Mouse (Mus musculus) fat pad, adult 2 months (tissue): Measurements from ENCODE around the gene Dbn1.
A peak's percentile ranks its signal among the peaks of the same experiment; 100 is the strongest.

Source experiments
- DNase-seq: peaks from one replicate; pipeline ENCODE4 v3.0.0-alpha.2; 2011; ENCODE audit warnings: low read depth, low spot score; ENCODE audit errors: extremely low read depth

Dbn1 gene

DNA sequence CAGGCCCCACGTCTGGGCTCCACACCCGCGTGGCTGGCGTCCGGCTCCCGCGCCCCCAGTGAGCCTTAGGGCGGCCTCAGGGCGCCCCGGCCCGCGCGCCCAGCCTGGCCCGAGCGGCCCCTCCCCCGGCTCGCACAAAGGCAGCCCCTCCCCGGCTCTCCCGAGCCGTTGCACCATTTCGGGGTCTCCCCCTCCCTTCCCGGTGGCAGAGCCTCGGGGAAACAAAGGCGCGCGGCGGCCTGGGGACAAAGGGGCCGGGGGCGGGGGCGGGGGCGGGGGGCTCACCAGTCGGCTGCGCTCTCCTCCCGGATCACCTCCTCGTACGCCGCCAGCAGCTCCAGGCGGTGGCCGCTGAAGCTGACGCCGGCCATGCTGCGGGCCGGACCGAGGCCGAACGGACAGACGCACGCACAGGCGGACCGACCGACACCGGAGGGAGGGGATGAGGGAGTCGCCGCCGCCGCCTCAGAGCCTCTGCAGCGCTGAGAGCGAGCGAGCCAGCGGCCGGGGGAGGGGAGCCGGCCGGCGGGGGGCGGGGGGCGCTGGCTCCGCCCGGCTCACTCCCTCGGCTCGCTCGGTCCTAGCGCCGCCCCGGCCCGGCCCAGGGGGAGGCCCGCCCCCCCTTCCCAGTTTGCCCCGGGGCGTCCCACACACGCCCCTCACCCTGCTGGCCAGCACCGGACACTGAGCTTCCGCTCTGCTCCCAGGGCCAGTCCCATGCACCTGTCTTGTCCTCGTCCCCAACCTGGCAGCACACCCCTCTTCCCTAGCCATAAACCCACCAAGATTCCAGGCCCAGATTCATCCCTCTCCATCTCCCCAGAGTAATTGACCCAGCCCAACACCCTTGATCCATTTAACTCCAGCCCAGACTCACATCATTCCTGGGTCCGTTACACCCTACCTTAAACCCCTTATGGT, at the start of gene Dbn1:
Gene Dbn1 (minus strand): TSS at position 534 of the 921 bp plus-strand sequence.
- no peak for DNase-seq

DNA sequence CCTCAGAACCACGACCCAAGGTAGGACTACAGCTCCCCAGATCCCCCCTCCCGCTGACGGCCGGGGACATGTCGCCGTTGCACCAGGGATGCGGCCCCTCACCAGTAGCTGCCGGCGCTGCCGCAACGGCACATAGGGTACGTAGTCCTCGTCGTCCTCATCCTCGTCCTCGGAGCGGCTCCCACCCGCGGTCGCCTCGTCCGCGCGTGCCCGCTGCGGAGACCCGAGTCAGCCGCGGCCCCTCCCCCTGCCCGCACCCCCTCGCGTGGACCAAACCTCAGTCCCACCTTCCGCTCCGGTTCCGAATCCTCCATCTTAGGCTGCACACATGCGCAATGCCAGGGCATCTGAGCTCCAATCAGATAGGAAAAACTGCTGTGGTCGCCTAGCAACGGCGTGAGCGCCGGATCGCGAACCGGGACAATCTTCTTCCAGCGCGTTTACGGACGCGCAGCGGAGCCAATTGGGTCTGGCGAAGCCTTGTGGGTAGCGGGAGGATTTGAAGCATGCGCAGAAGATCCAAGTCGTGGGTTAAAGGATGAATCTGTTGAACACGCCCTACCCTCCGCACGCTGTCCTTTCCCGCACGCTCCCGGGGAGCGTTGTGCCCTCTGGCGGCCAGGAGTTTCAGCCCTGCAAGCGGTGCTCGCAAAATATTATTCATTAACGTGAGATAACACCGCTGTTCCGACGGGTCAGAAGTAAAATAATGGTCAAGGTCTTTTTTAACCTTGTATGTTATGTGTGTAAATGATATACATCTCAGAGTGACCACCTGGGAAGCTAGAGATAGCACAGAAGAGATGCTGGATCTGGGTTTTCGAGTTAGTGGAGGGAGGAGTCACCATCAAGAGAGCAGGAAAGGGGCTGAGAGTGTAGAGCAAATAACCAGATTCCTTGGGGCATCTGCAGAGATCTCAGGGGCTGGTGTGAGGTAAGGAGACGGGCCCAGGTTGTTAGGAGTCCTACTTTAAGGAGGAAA, 48.6 kb upstream of the Dbn1 start, which contains the start of gene Ddx41:
Gene Ddx41 (minus strand): TSS at position 465 of the 982 bp plus-strand sequence.
- peak; percentile 85 for DNase-seq

DNA sequence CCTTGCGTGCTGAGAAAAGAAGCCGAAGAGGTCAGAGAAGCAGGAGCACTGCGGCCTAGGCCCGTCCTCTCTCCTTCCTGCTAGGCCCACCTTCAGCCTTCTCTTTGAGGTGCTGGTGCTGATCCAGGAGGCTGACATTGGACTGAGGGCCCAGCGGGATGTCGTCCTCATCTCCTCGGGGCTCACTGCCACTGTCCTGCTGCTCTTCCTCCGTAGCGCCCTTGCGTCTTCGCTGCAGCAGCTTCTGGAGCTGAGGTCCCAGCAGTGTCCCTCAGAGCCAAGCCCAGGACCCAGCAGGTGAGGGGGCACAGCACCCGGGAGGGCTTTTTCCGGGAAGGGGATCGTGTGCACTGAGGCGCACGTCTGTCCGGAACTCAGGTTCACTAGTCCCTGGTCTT, 47.9 kb upstream of the Dbn1 start:
- DNase-seq = no peak

DNA sequence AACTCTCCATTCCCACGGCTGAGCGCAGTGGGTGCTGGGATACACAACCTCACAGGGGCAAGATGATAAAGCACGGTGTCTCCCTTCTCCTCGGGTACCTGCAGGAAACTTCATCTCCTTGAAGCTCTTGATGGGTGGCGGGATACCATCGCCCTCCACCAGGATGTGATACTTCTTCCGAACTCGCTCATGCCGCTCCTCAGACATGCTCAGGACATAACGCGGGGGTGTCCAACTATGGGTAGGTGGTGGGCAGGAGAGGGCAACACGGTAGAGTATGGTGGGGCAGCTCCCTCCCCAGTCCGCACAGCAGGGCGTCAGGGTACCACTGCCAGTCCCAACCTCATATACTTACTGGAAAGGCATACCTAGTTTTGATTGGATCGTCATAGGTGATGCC, 47.3 kb upstream of the Dbn1 start:
- no peak for DNase-seq

DNA sequence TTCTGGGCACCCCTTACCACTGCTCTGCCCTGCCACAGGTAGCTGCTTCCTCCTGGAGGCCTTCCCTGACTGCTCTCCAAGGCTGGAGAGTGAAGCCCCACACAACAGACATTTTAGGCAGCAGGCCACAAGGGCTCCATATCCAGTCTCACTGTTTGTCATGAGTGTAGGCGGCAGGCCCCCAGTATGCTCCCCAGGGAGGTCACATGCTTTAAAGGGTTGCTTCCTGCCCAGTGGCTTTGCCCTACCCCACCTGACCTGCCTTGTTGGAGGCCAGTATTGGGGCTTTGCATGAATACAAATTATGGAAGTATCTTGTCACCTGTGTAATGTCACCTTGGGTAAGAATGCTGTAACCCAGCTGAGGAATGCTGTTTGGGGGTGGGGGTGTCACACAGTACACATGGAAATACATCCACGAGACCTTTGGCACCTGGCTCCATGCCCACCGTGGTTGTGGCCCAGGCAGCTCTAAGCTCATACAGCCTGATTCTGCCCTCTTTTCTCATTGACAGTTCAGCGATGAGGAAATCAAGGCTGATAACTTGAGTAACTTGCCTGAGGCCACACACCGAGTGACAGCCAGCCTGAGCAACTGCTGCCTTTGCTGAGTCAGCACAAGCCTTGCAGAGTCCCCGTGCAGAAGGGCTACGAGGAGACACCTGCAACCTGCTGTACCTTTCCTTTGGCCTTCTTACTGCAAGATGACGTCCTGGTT, 41.4 kb upstream of the Dbn1 start, which contains the start of gene Dok3:
Gene Dok3 (minus strand): TSS at position 99 of the 718 bp plus-strand sequence.
- DNase-seq = no peak

DNA sequence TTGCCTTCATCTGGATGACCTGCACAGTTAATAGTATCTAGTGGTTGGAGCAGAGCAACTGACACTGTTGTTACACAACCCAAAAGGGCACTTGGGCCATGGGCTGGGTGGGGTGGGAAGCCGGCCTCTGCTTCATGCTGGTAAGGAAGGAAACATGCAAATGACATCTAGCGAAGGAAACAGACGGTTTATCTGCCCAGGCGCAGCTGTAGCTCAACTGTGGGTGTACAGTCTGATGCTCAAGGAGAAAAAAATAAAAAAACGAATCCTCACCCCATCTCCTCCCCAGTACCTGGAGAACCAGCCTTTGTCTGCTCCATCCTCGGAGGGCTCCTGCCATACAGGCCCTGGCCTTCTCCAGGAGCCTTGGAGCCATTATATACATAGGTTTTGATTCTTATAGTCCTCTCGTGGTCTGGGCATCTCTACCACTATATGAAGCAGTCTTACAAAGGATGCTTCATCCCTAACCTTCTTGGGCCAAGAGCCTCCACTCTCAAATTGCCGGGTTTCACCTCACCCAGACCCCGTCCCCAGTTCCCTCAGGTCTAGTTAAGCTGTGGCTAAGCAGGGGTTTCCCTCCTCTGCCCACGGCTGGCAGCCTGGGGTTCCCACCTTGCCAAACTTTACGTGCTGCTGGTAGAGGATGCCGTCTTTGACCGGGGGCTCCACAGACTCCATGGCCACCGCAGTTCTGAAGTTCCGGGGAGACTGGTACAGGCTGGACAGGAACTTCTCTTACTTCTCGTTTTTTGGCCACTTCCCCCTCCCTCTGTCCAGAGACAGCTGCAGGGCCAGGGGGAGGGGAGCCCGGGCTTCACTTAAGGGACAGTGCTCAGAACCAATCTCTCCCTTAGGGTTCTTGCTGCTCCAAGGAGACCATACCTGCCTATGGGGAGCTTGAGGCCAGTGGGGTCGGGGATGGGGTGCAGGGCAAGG, 40.2 kb upstream of the Dbn1 start:
- DNase-seq = no peak

DNA sequence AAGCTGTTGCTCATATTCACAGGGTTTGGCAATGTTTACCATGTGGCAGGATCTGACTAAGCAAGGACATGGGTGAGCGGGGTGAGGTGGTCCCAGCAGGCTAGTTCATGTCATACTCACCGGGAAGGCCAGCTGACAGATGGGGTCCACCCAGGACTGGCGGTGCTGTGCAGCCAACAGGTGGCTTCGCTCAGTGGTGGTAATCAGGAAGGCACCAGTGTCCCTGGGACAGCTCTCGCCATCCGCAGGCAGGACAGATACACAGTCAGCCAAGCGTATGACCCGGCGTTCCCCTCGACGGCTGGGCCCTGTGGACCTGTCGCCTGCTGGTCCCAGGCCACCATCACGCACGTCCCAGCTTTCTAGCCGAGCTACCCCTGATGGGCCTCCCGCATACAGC, 39.3 kb upstream of the Dbn1 start:
- no peak for DNase-seq

DNA sequence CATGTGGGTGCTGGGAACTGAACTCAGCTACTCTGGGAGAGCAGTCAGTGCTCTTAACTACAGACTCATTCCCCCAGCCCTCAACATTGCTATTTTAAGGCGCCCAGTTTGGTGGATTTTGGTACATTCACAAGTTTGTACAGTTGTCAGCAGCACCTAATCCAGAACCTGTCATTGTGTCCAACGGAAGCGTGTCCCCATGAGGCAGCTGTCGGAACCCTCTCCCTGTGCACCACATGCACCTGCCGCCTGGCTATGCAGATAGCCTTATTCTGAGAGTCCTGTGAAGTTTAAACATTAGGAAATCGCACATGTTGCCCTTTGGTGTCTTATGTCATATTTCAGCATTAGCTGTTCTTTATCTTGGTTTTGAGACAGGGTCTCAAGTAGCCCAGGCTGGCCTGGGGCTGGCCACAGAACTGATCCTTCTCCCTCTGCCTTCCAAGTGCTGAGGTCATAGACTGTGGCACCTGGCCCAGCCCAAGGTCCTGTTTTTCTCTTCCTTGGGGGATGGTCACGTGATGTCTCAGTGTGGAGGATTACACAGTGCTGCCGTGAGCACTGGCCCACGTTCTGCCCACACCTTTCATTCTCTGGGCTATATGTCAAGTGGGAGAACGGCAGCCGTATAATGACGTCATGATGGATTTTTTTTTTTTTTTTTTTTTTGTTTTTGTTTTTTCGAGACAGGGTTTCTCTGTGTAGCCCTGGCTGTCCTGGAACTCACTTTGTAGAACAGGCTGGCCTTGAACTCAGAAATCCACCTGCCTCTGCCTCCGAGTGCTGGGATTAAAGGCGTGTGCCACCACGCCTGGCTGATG, 38.0 kb upstream of the Dbn1 start:
- DNase-seq = peak; percentile 40

DNA sequence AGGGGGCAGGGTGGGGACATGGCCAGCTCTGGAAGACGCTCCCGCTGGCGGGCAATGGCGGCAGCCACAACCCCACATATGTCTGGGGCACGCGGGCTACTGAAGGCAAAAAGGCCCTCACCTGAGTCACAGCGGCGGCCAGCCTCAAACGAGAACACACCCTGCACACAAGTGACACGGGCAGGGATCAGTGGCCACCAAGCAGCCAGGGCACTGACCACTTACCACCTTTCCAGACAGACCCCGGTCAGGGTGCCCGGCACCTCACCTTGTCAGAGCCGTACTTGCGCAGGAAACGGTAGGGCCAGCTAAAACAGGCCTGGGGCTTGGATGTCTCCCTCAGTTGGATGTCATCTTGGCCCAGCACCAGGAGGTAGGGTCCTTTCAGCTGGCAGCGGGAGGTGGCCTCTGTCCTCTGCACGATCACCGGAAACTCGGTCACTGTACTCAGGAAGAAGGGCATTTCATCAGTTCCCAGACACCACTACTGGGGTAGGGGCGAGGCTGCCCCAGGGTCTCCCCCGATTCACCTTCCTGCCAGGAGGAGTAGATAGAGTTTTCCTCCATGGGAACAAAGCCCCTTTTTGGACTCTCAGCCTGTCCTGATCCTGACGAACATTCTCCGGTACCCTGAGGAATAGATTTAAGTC, 36.2 kb upstream of the Dbn1 start:
- DNase-seq = no peak

DNA sequence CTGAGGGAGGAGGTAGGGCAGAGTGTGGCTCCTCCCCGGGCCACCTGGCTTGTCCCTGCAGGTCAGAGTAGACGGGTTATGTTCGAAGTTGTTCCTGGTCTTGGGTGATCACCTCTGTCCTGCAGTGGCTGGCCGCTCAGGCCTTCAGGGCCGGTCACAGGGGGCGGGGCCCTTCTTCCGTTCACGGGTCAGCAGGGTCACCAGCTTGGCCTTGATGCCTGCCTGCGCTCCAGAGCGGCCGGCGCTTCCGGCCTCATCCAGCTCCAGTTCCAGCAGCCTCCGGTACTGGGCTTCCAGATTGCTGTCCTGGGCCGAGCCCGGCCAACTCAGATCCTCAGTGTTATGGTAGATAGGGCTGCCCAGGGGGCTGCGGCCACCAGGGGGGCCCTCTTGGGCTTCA, 35.4 kb upstream of the Dbn1 start:
- DNase-seq = no peak

DNA sequence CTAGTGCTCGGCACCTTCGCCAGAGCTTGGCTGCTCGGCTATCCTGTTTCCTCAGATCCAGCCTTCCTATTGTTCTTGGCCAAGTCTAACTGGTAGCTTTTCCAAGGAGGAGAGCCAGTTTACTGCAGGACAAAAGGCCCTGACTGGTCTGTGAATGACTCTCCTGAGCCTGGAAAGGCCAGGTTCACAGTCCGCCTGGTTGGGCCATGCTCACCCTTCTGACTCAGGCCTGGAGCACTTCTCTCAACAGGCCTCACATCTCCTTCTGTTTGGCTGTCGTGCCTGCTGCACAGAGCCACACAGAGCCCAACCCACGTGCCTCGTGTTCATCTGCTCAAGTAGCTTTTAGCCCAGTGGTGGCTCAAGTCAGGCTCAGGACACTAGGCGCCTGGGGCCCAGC, 34.8 kb upstream of the Dbn1 start:
- peak; percentile 43 for DNase-seq

DNA sequence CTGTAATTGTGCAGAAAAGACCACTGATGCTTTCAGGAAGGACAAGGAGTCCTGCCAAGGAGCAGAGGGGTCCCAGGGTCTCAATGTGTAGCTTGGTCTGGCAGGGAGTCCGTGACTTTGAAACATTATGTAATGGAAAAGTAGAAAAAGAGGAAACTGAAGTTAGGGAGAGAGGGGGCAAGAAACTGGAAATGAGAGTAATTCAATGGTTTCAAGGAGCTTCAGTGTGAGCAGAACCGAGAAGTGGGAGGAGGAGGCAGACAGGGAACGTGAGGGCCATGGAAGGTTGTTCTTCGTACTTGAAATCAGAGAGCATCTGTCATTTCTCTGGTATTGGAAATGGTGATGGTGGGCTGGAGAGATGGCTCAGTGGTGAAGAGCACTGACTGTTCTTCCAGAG, 31.7 kb upstream of the Dbn1 start:
- no peak for DNase-seq

DNA sequence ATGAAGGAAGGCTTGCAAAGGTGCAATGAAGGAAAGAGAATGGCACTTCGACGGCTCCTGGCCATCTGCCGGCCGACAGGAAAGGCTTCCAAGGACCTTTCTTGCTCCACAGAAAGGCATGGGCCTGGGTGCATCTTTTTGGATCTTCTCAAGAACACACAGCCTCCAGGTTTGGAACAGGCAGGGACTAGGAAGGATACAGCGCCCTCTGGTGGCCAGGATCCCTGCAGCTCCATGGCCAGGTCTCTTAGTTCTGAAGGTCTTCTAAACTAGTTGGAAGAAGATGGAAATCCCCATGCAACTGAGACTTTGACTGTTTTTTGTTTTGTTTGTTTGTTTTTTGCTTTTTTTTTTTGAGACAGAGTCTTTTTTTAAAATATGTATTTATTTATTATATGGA, 29.0 kb upstream of the Dbn1 start:
- DNase-seq = no peak

DNA sequence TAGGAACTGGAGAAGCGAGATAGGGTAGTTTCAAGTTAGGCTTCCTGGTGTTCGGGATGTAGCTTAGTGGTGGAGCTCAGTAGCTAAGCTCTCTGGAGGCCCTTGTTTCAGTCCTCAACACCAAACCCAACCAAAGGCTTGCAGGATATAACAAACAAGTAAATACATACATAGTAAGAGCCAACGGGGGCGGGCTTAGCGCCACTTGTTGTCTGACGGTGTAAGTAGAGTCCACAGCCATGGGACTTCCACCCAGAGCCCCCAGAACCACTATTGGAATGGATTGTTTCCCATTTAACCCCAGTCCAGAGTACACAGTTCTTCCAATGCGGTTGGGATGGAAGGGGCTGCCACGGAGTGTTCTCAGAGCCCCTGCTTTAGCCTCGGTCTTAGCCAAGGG, 25.9 kb upstream of the Dbn1 start:
- DNase-seq = no peak

DNA sequence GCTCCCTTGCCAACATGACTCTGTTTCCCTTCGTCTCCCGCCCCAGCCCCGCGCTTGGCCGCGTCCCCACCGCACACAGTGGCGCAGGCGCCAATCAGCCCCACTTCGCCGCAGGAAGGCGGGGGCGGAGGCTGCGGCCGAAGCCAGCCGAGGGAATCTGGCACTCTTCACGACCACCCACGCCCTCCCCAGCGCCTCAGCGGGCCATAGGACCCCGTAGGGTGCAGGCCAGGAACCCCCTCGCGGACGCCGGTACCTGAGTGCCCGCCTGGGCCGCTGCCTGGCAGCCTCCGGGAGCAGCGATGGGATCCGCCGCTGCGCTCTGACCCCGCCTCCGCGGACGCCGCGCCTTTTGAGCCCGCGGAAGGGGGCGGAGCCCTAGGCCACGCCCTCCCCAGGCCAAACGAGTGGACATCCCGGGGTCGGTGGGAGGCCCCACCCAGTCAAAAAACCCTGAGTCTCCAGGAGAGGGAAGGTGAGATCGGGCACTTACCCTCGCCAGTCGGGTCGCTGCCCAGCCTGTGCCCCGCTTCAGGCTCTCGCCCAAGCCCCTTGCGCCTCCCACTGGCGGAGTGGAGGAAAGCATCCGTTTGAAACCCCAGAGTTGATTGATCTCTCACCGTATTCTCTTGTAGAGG, 25.3 kb upstream of the Dbn1 start, which contains the start of gene Pdlim7:
Gene Pdlim7 (minus strand): TSS at position 566 of the 638 bp plus-strand sequence.
- DNase-seq = no peak

DNA sequence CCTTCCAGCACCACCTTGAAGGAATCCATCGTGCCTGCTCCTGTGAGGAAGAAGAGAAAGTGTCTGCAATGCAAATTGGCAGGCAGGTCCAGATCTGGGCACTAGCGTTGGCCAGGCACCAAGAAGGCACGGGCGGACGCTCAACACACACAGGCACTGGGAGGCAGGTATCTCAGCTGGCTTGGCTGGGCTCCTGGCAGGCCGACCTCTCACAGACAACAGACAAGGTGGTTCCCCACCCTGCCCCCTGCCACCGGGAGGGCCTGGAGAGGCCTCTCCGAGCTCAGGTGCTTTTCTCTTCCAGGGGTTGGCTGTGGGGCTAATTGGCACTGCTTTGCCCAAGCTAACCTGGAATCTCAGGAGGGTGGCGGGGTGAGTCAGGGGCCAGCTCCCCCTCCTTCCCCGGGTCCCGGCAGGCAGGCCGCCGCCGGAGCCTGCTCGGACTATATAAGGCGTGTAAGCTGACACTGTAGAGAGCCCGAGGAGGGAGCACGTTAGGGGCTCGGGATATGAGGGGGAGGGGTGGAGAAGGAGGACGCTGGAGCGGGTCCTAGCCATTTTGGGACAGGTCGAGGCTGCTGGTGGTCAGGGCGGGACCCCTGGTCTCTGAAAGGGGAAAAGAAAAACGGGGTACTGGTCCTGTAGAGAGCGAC, 24.6 kb upstream of the Dbn1 start:
- no peak for DNase-seq

DNA sequence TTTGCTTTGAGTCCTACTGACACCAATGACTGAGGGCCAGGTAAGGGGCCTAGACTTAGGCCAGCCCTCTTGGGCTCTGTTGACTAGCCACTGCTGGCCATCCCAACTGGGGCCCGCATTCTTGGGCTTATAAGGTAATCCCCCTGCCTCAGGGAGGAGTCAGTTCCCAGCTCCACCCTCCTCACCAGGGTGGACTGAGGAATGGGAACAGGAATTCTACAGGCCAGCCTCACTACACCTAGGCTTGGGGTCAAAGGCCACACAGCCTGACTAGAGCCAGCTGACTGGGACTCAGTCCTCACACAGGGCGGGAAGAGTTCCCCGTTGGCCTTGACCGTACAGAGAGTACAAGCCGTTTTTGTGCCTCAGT, 23.6 kb upstream of the Dbn1 start:
- no peak for DNase-seq
